Mouse (Mus musculus) cortical plate, adult 2 months (tissue): ENCODE results near the gene Slain2.

Source experiments
- CTCF ChIP-seq: fragments of 200-500 bp; IDR thresholded peaks from 2 replicates; pipeline ENCODE4 v1.5.1; 2011; ENCODE audit warnings: mild to moderate bottlenecking, control low read depth, low read length; ENCODE audit not compliant: insufficient read depth; ENCODE audit errors: extremely low read depth
- POLR2A ChIP-seq: fragments of 200-500 bp; IDR thresholded peaks from 2 replicates; pipeline ENCODE4 v1.6.1; 2011; ENCODE audit warnings: mild to moderate bottlenecking, low read length, control low read depth; ENCODE audit not compliant: insufficient read depth; ENCODE audit errors: extremely low read depth

DNA sequence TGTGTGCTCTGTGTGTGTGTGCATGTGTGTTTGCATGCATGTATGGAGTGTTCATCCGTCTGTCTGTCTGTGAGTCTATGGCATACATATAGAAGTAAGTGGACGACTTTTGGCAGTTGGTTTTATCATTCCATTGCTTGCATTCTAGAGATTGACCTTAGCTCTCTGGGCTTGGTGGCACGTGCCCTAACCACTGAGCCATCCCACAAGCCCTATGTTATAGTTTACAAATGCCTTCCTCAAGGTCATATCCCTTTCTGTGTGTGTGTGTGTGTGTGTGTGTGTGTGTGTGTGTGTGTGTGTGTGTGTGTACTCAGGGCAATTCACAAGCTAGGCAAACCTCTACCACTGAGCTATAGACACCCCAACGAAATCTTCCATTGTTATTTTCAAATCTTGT is 12.2 kb upstream of the Slain2 start:
- TF ChIP-seq POLR2A (no peak), CTCF (no peak)
